Mouse (Mus musculus) ES-Bruce4 (cell line): ENCODE measurements around the gene Tas2r144.

Experiments used
- CTCF ChIP-seq: IDR thresholded peaks from one replicate; pipeline ENCODE4 v1.8.1; 2011; ENCODE audit warnings: low read depth, low read length
- EP300 ChIP-seq: IDR thresholded peaks from 2 replicates; pipeline ENCODE4 v1.6.1; 2011; ENCODE audit warnings: low read depth, low read length; ENCODE audit not compliant: insufficient read depth
- POLR2A ChIP-seq: IDR thresholded peaks from one replicate; pipeline ENCODE4 v1.8.1; 2011; ENCODE audit warnings: low read length; ENCODE audit not compliant: insufficient read depth

- no peak for TF ChIP-seq POLR2A
- peak; percentile 80 for TF ChIP-seq CTCF
- 0 out of 2 replicates have a peak, but pooled peaks have one; percentile 43 for TF ChIP-seq EP300
Observed at GRCm38 (mm10) chr6:42257303-42257863, 42.3 kb downstream of the Tas2r144 start.
